Mouse (Mus musculus) natural killer cell, adult 2 months (primary cell): ENCODE measurements around the gene Rbpjl.

Experiments
- DNase-seq, 2 experiments: peaks; one replicate each; pipeline ENCODE4 v3.0.0; 2022; ENCODE audit warnings: low spot score in 2 of 2

The Rbpjl gene

DNA sequence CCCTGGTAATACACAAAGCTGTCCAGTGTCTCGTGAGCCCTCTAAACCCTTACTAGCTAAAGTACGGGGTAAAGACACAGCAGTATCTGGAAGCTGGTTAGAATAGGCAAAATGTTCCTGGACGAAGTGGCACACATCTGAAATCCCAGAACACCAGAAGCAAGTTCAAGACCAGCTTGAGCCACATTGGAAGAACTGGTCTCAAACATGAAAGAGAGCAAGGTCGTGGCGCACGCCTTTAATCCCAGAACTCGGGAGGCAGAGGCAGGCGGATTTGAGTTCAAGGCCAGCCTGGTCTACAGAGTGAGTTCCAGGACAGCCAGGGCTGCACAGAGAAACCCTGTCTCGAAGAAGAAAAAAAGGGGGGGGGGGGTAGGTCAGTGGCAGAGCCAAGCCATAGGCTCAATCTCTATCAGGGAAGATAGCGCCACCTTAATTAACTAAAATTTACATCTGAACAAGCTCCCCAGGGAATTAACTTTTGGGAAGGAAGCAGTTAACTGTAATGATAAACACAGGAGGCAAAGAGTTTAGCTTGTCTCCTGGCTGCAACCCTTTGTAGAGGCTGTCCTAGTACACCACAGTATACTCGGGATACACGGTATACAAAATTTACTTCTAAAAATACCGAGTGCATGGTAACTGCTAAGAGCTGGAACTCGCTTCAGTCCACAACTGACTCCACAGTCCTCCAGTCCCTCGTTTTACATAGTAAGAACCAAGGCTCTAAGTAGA is 27.1 kb downstream of the Rbpjl start:
- DNase-seq = no peak

- no peak for DNase-seq
These were observed 27.8 kb downstream of the Rbpjl start for GRCm38 (mm10) chr2:164430697-164431096.

- DNase-seq = no peak
These were observed 28.9 kb downstream of the Rbpjl start for GRCm38 (mm10) chr2:164431676-164432465.

DNA sequence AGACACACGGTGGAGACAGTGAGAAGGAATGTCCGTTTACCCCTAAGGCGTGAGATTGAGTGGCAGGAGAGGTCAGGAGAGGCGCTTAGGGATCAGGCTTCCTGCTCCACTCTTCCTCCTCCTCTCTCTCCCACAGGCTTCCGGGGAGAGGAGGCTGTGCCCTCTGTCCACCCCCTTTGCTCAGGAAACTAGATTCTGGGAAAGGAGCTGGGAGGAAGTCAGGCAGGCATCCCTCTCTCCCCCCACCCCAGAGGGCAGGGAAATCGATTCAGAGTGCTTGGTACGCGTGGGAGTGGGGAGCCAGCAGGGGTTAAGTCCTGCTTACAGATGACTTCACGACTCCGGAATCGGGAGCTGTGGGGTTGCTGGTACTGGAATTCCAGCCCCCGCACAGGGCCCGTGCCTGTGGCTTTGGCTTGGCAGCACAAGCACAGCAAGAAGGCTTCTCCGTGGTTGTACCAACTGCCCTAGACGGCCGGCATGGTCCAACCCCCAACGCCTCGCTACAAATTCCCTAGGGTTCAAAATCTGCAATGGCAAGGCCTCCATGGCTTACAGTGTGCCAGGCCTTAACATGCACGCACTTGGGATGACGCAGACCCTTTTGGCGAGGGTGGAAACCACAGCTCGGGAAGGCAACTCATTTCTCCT is 29.7 kb downstream of the Rbpjl start:
- DNase-seq = no peak

DNA sequence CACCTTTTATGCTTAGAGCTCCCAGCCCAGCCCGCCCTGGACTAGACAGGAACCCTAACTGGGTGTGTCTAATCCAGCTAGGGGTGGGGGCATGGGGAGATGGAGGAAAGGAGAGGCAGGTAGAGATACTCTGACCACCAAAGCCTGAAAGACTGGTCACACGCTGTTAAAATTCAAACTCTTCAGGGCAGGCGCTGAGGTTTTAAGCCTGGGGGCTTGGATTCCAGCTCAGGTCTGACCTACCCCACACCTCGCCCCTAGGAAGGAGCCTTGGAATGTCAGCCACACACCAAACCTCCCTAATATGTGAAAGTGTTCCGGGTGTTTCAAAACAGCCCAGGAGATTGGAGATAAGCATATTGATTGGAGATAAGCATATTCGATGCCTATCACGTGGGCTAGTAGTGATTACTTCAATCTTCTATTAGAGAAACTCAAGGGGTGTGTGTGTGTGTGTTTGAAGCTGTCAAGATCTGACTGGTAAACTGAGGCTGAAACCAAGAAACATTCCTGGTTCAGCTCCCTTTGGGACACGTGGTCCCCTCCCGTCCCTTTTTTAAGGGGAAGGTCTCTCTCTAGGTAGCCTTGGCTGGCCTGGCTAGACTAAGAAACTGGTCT is 30.4 kb downstream of the Rbpjl start:
- no peak for DNase-seq

GRCm38 (mm10) chr2:164434681-164435080 is 31.7 kb downstream of the Rbpjl start:
- no peak for DNase-seq

- no peak for DNase-seq
These were observed 32.5 kb downstream of the Rbpjl start for GRCm38 (mm10) chr2:164435216-164436090.

DNA sequence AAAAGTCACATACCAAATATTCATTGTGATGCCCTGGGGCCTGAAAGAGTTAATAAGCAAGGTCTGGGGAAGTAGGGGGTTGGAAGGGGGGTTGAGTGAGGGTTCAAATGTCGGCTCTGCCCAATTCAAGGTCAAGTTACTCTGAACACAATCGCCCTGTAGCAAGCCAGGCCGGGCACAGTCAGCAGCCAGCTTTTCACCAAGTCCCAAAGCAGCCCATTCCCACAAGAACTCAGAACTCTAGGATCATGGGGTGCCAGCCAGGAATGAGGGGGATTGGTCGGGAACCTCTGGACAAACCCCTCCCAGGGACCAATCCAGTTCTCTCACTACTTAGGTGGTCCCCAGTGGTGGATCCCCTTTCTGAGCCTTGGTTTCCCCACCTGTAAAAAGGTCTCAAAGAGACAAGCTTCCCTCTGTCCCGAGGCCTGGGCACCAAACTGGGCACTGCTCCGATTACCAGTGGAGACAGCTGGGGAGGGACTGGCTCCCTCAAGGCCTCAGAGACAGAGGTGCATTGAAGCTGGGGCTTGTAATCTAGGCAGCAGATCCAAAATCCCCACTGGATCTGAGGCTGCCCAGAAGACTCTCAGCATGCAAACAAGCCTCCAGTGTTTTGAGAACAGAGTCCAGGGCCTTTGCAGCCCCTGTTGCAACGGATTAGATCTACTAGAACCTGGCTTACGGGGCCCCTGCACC is 33.4 kb downstream of the Rbpjl start:
- no peak for DNase-seq

GRCm38 (mm10) chr2:164436961-164437360 is 34.0 kb downstream of the Rbpjl start:
- DNase-seq = no peak

DNA sequence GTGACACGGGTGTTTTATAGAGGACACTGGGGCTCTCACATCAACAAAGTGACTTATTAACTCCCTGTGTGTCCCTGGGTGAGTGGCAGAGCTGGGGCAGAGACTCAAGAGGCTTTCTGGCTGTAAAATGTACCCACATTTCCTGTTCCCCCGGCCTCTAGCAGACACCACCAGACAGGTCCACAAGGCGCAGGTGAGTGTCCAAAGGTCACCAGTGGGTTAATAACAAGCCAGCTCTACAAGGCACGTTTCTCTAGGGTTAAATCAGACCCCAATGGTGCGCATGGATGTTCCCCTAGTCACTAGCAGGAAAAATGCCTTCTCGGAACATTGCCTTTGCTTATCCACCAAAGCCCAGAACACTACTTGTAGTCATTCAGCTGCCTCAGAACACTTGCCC is 34.8 kb downstream of the Rbpjl start:
- DNase-seq = no peak

DNA sequence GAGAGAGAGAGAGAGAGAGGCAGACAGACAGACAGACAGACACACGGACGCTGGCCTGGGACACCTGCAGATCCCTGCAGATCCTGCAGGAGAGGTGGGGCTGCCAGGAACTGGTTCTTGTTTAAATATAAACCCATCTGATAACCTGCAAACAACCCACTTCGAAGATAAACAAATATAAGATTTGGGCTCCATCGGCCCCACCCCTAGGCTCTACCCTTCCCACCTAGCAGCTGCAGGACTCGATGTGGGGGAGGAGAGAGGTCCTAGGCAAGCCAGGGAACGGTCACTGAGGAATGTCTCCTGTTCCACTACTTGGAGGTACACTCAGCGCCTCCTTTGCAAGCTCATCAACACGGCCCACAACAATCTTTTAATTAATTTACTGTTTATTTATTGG is 35.3 kb downstream of the Rbpjl start:
- no peak for DNase-seq

GRCm38 (mm10) chr2:164439001-164439421 is 36.1 kb downstream of the Rbpjl start:
- no peak for DNase-seq

GRCm38 (mm10) chr2:164440314-164440713 is 37.4 kb downstream of the Rbpjl start:
- no peak for DNase-seq

- DNase-seq = peak; percentile 83 to 84
These were observed 38.2 kb downstream of the Rbpjl start for GRCm38 (mm10) chr2:164441155-164441554.

DNA sequence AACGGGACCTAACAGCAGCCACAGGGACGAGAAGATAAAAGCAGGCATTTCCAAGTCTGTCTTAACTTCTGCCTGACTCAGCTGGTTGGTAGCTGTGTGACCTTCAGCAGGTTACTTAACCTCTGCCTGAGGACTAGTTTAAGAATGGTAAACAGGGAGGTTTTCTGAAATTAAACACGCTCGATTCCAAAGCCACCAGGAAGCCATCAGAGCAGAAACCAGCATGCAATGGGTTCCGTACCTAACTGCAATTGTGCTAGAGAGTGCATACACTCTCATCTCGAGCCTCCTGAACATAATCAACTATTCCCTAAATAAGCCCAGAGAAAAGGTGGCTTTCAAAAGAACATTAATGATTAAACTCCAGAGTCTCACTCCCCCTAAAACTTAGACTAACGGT is 38.8 kb downstream of the Rbpjl start:
- DNase-seq = no peak

- DNase-seq = no peak
These were observed 39.5 kb downstream of the Rbpjl start for GRCm38 (mm10) chr2:164442315-164443050.

DNA sequence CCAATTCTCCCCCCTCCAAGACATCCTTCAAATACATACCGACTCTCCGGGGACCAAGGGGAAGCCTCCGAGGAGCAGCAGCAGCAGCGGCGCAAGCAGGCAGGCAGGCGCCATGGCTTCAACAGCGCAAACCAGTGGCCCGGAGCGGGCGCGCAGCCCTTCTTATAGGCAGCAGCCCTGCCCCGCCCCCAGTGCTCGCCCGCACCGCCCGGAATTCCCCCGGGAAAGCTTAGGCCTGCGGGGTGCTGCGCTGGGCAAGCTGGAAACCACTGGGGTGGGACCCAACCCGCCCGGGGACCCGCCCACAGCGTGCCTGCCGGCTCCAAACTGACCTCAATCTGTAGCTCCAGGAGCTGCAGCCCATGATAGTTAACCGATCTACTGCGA is 40.1 kb downstream of the Rbpjl start:
- DNase-seq = peak; percentile 59 to 78

- no peak for DNase-seq
These were observed 40.6 kb downstream of the Rbpjl start, which contains the start of gene Sdc4 for GRCm38 (mm10) chr2:164443460-164444000. Sdc4 (minus strand) TSS chr2:164443887.

DNA sequence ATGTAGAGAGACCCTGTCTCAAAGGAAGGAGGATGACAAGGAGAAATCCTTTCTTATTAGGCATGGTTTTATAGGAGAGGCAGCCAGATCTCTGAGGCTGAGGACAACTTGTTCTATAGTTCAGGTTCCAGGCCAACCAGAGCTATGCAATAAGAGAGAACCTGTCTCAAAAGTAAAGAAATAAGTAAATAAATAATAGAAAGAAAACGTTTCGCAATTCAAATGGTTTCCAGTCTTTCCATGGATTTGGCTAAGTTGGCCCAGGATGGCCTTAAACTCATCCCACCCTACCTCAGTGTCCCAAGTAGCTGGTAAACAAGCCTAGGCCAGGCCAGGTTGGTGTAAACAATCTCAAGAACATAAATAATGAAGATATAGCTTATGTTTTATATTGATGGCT is 41.8 kb downstream of the Rbpjl start:
- DNase-seq = no peak
